Mouse (Mus musculus): ENCODE measurements around the gene Psmf1.
A peak's percentile ranks its signal among the peaks of the same experiment; 100 is the strongest.

Gene Psmf1

DNA sequence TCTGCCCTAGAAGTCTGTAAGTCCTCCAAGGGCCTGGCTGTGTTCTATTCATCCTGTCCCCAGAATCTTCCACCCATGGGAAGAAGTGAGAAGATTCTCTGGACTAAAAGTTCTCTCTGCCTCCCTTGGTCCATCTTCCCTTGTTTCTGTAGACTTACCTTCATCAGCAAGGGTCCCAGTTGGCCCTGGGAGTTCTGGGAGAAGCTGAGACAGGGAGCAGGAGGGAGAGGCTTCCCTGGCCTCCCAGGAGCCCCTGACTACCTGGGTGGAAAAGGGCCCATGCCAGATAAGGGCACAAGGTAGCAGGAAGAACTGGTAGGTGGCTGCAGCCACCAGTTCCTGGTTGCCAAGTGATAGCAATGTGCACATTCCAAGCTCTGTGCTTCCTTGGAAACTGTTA, at the start of gene Psmf1:
Psmf1 (minus strand) TSS at position 342 of the 400 bp plus-strand sequence.
- no peak for DNase-seq

DNA sequence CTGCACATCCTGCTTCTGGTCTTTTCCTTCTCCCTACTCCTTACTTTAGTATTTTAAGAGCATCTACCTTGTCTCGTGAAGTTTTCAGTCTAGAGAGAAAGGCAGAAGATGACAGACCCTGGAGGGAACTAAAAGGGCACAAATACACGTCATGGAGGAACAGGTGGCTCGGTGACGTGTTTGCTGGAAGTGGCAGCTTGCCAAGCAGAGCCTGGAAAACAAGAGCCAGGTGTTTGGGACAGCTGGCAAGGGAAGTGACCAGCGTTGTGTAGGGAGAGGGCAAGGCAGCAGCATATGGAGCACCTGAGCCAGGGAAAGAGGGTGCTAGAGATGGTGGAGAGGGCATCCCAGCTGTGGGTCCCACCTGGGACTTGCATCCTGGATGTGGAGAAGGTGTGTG, 47.2 kb upstream of the Psmf1 start:
- no peak for DNase-seq

GRCm38 (mm10) chr2:151790169-151790568, 46.2 kb upstream of the Psmf1 start:
- DNase-seq = no peak

GRCm38 (mm10) chr2:151788221-151788977, 44.4 kb upstream of the Psmf1 start:
- DNase-seq = no peak

DNA sequence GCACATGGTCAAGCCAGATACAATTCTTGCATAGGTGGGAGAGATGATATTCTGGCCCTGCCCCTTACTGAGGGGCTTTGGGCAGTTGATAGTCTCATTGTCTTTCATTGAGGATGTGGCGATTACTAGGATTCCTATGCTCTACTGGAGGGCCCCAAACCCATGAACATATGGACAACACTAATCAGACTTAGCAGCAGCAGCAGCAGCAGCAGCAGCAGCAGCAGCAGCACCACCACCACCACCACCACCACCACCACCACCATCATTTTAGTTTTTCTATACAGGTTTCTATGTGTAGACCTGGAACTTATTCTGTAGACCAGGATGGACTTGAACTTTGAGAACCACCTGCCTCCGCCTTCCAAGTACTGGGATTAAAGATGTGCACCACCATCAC, 39.5 kb upstream of the Psmf1 start:
- no peak for DNase-seq

DNA sequence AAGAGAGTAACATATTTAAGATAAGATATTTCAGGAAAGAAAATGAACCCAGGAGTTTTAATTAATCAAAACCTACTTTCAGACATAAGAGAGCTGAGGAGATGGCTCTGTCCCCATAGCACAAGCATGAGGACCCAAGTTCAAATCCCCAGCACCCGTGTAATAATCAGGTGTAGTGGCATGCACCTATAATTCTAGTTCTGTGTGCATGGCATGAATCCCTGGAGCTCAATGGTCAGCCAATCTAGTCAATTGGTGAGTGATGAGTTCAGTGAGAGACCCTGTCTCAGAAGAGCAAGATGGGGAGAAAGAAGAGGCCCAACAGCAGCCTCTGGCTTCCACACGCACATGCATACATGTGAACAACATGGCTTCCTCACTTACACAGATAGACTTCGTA, 33.4 kb upstream of the Psmf1 start:
- DNase-seq = no peak

GRCm38 (mm10) chr2:151773476-151773875, 29.5 kb upstream of the Psmf1 start:
- DNase-seq = no peak

- DNase-seq = no peak
Observed at GRCm38 (mm10) chr2:151772169-151772568, 28.2 kb upstream of the Psmf1 start.

DNA sequence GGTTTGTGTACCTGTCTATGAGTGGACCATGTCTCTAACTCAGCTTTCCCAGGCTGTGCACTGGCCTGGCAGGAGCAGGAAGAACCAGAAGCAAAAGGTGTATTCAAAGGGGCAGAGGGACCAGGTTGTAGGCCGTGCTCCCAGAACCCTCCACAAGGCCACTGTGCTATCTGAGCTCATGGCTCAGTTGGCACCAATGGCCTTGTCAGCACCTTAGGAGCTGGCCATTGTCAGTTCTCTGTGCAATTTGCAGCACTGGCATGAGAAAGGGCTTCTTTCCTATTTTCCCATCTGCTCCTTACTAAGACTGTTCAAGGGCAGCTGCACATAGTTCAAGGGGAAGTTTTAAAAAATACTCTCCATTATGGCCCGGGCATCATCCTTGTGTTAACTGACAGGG, 20.6 kb upstream of the Psmf1 start:
- DNase-seq = no peak

DNA sequence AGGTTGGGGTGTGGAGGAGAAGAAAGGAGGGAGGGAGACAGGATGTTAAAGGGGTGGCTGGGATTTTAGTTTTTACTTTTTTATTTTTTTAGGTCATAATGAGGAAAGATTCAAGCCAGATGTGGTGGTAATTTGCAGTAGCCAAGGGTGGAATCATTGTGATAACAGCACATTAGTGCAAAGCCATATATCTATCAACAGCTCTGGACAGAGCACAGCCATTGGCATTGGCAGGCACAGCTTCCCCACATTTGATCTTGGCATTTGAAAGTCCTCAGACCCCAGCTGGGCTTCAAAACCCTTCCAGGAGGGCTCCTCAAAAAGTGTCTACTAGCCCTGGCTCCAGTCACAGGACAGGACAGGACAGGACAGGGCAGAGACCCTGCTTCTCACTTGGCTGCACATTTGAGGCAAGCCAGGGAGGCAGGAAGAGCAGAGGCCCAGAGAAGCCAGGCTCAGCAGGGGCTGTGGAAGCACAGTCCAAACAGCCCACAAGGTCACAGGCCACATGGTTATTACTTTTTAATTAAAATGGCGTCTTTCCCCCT, 14.9 kb upstream of the Psmf1 start:
- DNase-seq = no peak

DNA sequence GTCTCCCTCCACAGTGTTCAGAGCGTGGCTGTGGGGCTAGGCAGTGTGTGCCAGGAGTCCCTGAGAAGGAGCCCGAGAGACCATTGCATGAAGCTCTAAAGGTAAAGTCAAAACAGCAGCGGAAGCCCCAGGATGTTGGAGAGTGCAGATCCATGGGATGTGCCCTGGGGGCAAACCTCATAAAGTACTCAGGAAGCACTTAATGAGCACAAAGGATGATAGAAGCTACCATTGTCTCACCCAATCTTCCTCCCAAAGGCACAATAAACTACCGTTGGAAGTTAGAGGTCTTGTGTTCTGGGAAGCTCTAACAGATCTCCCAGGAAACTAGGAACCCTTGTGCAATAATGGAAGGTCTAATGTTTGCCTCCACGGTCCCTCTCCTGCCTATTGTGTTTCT, 13.5 kb upstream of the Psmf1 start:
- no peak for DNase-seq

- no peak for DNase-seq
Observed at GRCm38 (mm10) chr2:151756277-151757061, 12.5 kb upstream of the Psmf1 start.

- no peak for DNase-seq
Observed at GRCm38 (mm10) chr2:151751330-151751729, 7.3 kb upstream of the Psmf1 start.

DNA sequence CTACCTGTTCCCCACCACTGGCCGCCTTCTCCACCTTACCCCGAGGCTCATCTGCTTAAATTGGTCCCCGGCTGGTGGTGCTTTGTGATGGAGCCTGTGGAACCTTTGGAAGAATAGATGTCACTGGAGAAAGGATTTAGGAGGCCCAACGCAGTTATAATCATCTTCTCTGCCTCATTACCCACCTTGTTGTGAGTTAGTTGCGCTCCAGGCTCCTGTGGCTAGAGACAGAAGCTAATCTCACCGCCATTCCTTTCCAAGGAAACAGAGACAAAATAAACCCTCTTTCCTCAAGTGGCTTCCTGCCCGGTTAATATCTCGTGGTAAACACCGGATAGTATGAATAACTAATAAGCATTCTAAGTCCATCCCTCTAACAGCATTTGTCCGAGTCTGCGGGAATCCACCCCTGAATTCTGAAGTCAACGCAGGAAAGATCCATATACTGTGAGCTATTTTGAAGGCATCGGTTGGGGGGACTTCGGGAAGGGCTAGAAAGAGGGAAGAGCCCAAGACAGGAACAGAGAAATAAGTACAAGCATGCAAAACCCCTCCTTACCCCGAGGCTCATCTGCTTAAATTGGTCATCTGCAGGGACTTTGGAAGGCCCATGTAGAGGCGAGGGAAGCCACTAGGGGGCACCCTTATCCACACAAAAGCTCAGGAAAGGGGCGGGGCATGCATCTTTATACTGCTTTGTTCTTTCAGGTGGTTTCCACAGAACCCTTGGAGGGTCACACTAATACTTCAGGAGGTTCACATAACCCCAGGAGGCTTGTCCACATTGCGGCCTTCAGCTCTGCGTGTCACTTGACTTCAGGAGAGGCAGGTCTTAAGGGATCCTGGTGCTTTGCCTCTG, 4.1 kb upstream of the Psmf1 start:
- DNase-seq = peak; percentile 15 to 37

- DNase-seq = no peak
Observed at GRCm38 (mm10) chr2:151742850-151743679, 921 bp downstream of the Psmf1 start.

GRCm38 (mm10) chr2:151742084-151742483, 1.9 kb downstream of the Psmf1 start:
- DNase-seq = no peak

DNA sequence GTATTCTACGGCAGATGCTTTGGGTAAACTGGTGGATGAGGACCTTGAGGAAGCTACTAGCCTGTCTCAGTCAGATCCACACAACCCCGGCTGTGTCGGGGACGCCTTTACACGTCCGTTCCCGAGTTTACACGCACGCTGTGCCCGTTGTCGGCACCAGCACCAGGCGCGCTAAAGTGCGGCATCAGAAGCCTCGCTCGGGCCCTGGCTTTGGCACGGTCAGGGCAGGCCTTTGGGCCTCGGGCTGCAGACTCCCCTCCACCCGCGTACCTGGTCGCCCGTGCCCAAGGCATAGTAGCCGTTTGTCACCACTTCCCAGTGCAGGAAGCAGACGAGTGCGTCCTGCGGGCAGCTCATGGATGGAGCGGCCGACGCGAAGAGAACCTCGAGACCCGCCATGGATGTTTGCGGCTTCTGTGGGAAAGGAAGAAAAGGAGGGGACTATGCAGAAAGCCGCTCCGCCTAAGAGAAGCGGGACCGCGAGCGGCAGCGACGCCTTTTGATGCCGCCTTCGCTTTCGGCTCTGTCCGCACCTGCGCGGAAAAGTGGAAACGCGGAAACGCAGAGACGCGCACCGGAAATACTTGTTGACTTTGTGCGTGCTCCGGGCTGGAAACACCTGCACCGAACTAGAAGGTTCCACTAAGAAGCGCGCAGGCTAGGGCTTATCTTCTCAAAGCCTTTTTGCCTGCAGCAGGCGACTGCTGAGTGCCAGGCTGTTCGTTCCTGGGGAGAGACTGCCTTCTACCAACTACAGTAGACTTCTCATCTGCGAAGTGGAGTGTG, 3.1 kb downstream of the Psmf1 start:
- peak; percentile 78 to 82 for DNase-seq

DNA sequence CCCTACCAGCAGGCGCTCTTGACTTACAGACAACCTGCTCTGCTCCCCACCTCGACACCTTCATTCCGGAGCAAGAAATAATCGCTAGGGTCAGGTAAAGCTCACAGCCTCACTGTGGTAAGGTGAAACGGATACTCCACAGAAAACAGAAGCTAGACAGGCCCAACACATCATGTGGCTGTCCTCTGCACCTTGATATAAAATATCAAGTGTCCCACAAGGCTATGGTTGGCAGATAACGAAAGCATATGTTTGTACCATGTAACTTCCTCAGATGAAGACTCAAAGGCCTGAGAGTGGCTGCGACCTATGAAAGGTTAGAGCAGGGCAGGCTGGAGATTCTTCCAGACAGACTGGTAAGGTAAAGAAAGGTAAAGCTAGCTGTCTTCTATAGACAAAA, 4.5 kb downstream of the Psmf1 start:
- no peak for DNase-seq

- DNase-seq = no peak
Observed at GRCm38 (mm10) chr2:151739081-151739480, 4.9 kb downstream of the Psmf1 start.

DNA sequence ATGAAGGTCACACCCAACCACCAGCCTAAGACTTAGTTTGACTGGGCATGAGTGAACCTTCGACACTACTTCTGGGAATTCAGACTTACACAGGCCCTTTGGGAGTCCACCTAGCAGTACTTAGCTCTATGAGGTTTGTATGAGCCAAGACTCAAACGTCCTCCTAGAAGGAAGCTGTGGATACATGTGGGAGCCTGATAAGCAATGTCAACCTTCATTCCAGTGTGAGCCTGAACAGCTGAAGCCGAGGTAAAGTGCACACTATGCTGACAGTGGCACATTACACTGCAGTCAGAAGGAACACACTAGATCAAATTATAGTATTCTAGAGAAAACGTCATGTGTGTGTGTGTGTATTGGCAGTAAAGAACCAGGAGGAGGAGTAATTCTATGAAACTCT, 5.5 kb downstream of the Psmf1 start:
- no peak for DNase-seq

GRCm38 (mm10) chr2:151735422-151735821, 8.6 kb downstream of the Psmf1 start:
- DNase-seq = no peak
